Mouse (Mus musculus): ENCODE results near the gene Slc4a10. TPM values are rescaled to one million over a fixed set of nuclear protein-coding genes. Genes with fewer than 3 reads are reported as not detected.

Slc4a10 gene
- polyA plus RNA-seq, 1 experiment from 2014 or later, result 0.42 TPM

Other genes with a start within 250 kb of the Slc4a10 start
- gene Tbr1, start 243.5 kb upstream of the Slc4a10 start, polyA plus RNA-seq (2016; fragmentation: Nextera tagmentation; extraction: Ambion mirVana), result not detected in 2 replicates